Mouse (Mus musculus) C2C12 (cell line): ENCODE results near the gene Rcc1. TPM values are rescaled to one million over a fixed set of nuclear protein-coding genes. Genes with fewer than 3 reads are reported as not detected.

ENCODE experiments used
- H3K27me3 ChIP-seq: one replicate; pipeline ENCODE4 v1.6.1; 2011; ENCODE audit not compliant: control insufficient read depth, insufficient read depth, insufficient read length
- H3K36me3 ChIP-seq: one replicate; pipeline ENCODE4 v1.6.1; 2011; ENCODE audit not compliant: control insufficient read depth, insufficient read depth
- H3K4me3 ChIP-seq: one replicate; pipeline ENCODE4 v1.5.1; 2011; ENCODE audit warnings: mild to moderate bottlenecking, control low read depth; ENCODE audit not compliant: poor library complexity, insufficient read depth, severe bottlenecking
- H3K79me2 ChIP-seq: one replicate; pipeline ENCODE4 v1.6.1; 2011; ENCODE audit not compliant: control insufficient read depth, insufficient read depth
- H3K79me3 ChIP-seq: one replicate; pipeline ENCODE4 v1.6.1; 2011; ENCODE audit warnings: low read depth, control low read depth
- H3ac ChIP-seq: one replicate; pipeline ENCODE3; 2011; ENCODE audit warnings: low read depth; ENCODE audit not compliant: control insufficient read depth, insufficient read length
- CEBPB ChIP-seq: IDR thresholded peaks from one replicate; pipeline ENCODE4 v1.6.1; 2011; ENCODE audit warnings: low read depth, mild to moderate bottlenecking, control low read depth, moderate library complexity
- CTCF ChIP-seq: IDR thresholded peaks from one replicate; pipeline ENCODE4 v1.5.1; 2011; ENCODE audit not compliant: control insufficient read depth, insufficient read depth, insufficient read length
- FOSL1 ChIP-seq: IDR thresholded peaks from one replicate; pipeline ENCODE4 v1.8.0; 2011; ENCODE audit warnings: mild to moderate bottlenecking, low read length; ENCODE audit not compliant: poor library complexity, insufficient read depth, severe bottlenecking
- MAX ChIP-seq: IDR thresholded peaks from one replicate; pipeline ENCODE4 v1.6.1; 2011; ENCODE audit warnings: mild to moderate bottlenecking, control low read depth
- MYOD1 ChIP-seq: IDR thresholded peaks from one replicate; pipeline ENCODE4 v1.6.1; 2011; ENCODE audit warnings: low read depth; ENCODE audit not compliant: control insufficient read depth, insufficient read length
- MYOG ChIP-seq: IDR thresholded peaks from one replicate; pipeline ENCODE4 v1.6.1; 2011; ENCODE audit not compliant: control insufficient read depth, insufficient read length; ENCODE audit errors: extremely low read depth
- USF1 ChIP-seq: IDR thresholded peaks from one replicate; pipeline ENCODE4 v1.6.1; 2011; ENCODE audit warnings: low read depth, mild to moderate bottlenecking, control low read depth, moderate library complexity
- polyA plus RNA-seq: library from polyadenylated mRNA; unstranded; fragments of >200 nt; fragmentation: generic; extraction: Trizol; gene quantifications from one replicate; pipeline ENCODE4 v1.2.1, GENCODE M21; 2012; ENCODE audit warnings: missing spikeins

The Rcc1 gene
- polyA plus RNA-seq, 1 experiment = 110 TPM

- Histone ChIP-seq H3K79me3 (peaks cover 43% of the 10 kb centered on the region), H3K79me2 (peaks cover 49% of the 10 kb centered on the region), H3K36me3 (peaks cover 29% of the 10 kb centered on the region), H3ac (no peak overlapping the region), H3K27me3 (no peaks in the 10 kb centered on the region), H3K4me3 (no peak overlapping the region)
- TF ChIP-seq FOSL1 (no peak), MAX (no peak), CEBPB (no peak), USF1 (no peak), MYOG (no peak), CTCF (no peak), MYOD1 (no peak)
Observed at GRCm38 (mm10) chr4:132346261-132346660, 7.1 kb downstream of the Rcc1 start.

GRCm38 (mm10) chr4:132345843-132346212, 7.6 kb downstream of the Rcc1 start:
- Histone ChIP-seq H3K27me3 (no peaks in the 10 kb centered on the region), H3K4me3 (peak overlapping the region; percentile 92), H3K79me3 (peaks cover 44% of the 10 kb centered on the region), H3ac (no peak overlapping the region), H3K79me2 (peaks cover 49% of the 10 kb centered on the region), H3K36me3 (peaks cover 28% of the 10 kb centered on the region)
- TF ChIP-seq USF1 (no peak), CTCF (no peak), CEBPB (no peak), MYOD1 (no peak), MAX (no peak), MYOG (no peak), FOSL1 (no peak)

- Histone ChIP-seq H3K79me3 (peaks cover 49% of the 10 kb centered on the region), H3K36me3 (peaks cover 28% of the 10 kb centered on the region), H3K27me3 (no peaks in the 10 kb centered on the region), H3K4me3 (peak overlapping the region; percentile 92), H3ac (peak overlapping the region; percentile 82), H3K79me2 (peaks cover 52% of the 10 kb centered on the region)
- TF ChIP-seq FOSL1 (no peak), CTCF (peak; percentile 90), MAX (peak; percentile 84)
Observed at GRCm38 (mm10) chr4:132345135-132345842, 8.1 kb downstream of the Rcc1 start.

GRCm38 (mm10) chr4:132344403-132345134, 8.8 kb downstream of the Rcc1 start:
- Histone ChIP-seq H3K79me2 (peaks cover 59% of the 10 kb centered on the region), H3K36me3 (peaks cover 32% of the 10 kb centered on the region), H3ac (peak overlapping the region; percentile 82), H3K79me3 (peaks cover 56% of the 10 kb centered on the region), H3K27me3 (no peaks in the 10 kb centered on the region), H3K4me3 (peak overlapping the region; percentile 92)
- peak; percentile 52 for TF ChIP-seq USF1
- peak; percentile 3 for TF ChIP-seq FOSL1
- no peak for TF ChIP-seq CTCF
- peak; percentile 77 for TF ChIP-seq MAX

GRCm38 (mm10) chr4:132341451-132341850, 12.0 kb downstream of the Rcc1 start:
- Histone ChIP-seq H3K79me2 (peaks cover 88% of the 10 kb centered on the region), H3K79me3 (peaks cover 76% of the 10 kb centered on the region), H3K36me3 (peaks cover 63% of the 10 kb centered on the region), H3K4me3 (no peak overlapping the region), H3K27me3 (no peaks in the 10 kb centered on the region), H3ac (no peak overlapping the region)
- no peak for TF ChIP-seq MYOD1
- TF ChIP-seq CTCF = no peak
- no peak for TF ChIP-seq USF1
- no peak for TF ChIP-seq CEBPB
- TF ChIP-seq MYOG = no peak
- TF ChIP-seq FOSL1 = no peak
- TF ChIP-seq MAX = no peak
